Mouse (Mus musculus): ENCODE measurements around the gene Fut7. TPM values are rescaled to one million over a fixed set of nuclear protein-coding genes. Genes with fewer than 3 reads are reported as not detected.
A peak's percentile ranks its signal among the peaks of the same experiment; 100 is the strongest.

Gene Fut7
- total RNA-seq, 2 experiments from 2014 or later: 0.43 TPM; not detected in 1

- TF ChIP-seq CTCF (IDR thresholded peaks at IDR 0.05): no peak
These were observed 4.2 kb downstream of the Fut7 start for GRCm38 (mm10) chr2:25427256-25427655.

GRCm38 (mm10) chr2:25428442-25429236 lies 5.6 kb downstream of the Fut7 start, which contains the start of gene Abca2:
Gene Abca2 (plus strand): TSS chr2:25428703.
- DNase-seq (ENCODE audit: extremely low spot score in 1 of 2, low spot score in 2 of 2): peak; percentile 98
- peak within 1 kb of the TSS; percentile 97 for H3K4me3 ChIP-seq
- intact Hi-C loops (cut with DNase I): loop anchor here (2.0 to 5.0 kb wide), 3 partner anchors 32 to 72 kb away; partner anchors contain the start of genes C8g, Fbxw5 and Paxx
- H3K27ac ChIP-seq: peak within 1 kb of the TSS; percentile 96
- peak; percentile 98 for TF ChIP-seq CTCF (IDR thresholded peaks at IDR 0.05)

More at GRCm38 (mm10) chr2:25427256-25427655, 4.2 kb downstream of the Fut7 start:
- DNase-seq (ENCODE audit: extremely low spot score in 1 of 2, low spot score in 2 of 2): no peak
- intact Hi-C loops (cut with DNase I): loop anchor here (2.0 to 5.0 kb wide), 2 partner anchors 55 to 126 kb away; no protein-coding TSS in a partner anchor
- Histone ChIP-seq H3K27ac (no peak overlapping the region), H3K4me3 (no peak overlapping the region)

GRCm38 (mm10) chr2:25429435-25430180 lies 6.5 kb downstream of the Fut7 start:
- Histone ChIP-seq H3K4me3 (peak overlapping the region; percentile 97), H3K27ac (peak overlapping the region; percentile 96)
- no peak for TF ChIP-seq CTCF (IDR thresholded peaks at IDR 0.05)
- no peak for DNase-seq (ENCODE audit: extremely low spot score in 1 of 2, low spot score in 2 of 2)
- intact Hi-C loops (cut with DNase I): loop anchor here (2.0 to 5.0 kb wide), 4 partner anchors 21 to 71 kb away; partner anchors contain the start of genes C8g, Fbxw5 and Paxx

- intact Hi-C loops (cut with DNase I): loop anchor here (2.0 kb wide), 1 partner anchor 20 kb away; no protein-coding TSS in a partner anchor
- peak overlapping the region; percentile 97 for H3K4me3 ChIP-seq
- peak overlapping the region; percentile 96 for H3K27ac ChIP-seq
- no peak for DNase-seq (ENCODE audit: extremely low spot score in 1 of 2, low spot score in 2 of 2)
- TF ChIP-seq CTCF (IDR thresholded peaks at IDR 0.05): no peak
These were observed 7.5 kb downstream of the Fut7 start for GRCm38 (mm10) chr2:25430395-25431233.

GRCm38 (mm10) chr2:25431308-25431855 lies 8.3 kb downstream of the Fut7 start:
- DNase-seq (ENCODE audit: extremely low spot score in 1 of 2, low spot score in 2 of 2): no peak
- Histone ChIP-seq H3K27ac (peak overlapping the region; percentile 96), H3K4me3 (peak overlapping the region; percentile 97)
- intact Hi-C loops (cut with DNase I): loop anchor here (2.0 kb wide), 1 partner anchor 19 kb away; no protein-coding TSS in a partner anchor
- no peak for TF ChIP-seq CTCF (IDR thresholded peaks at IDR 0.05)

- intact Hi-C loops (cut with DNase I): no loop called here
- no peak for DNase-seq (ENCODE audit: extremely low spot score in 1 of 2, low spot score in 2 of 2)
- 0 out of 2 replicates have a peak overlapping the region, but pooled peaks have one; percentile 8 for H3K27ac ChIP-seq
- no peak for TF ChIP-seq CTCF (IDR thresholded peaks at IDR 0.05)
- no peak overlapping the region for H3K4me3 ChIP-seq
These were observed 9.4 kb downstream of the Fut7 start for GRCm38 (mm10) chr2:25432326-25433098.

GRCm38 (mm10) chr2:25433101-25433500 lies 10.0 kb downstream of the Fut7 start:
- DNase-seq (ENCODE audit: extremely low spot score in 1 of 2, low spot score in 2 of 2): no peak
- Histone ChIP-seq H3K4me3 (no peak overlapping the region), H3K27ac (no peak overlapping the region)
- no peak for TF ChIP-seq CTCF (IDR thresholded peaks at IDR 0.05)
- intact Hi-C loops (cut with DNase I): no loop called here

- no peak for TF ChIP-seq CTCF (IDR thresholded peaks at IDR 0.05)
- intact Hi-C loops (cut with DNase I): no loop called here
- Histone ChIP-seq H3K27ac (no peak overlapping the region), H3K4me3 (no peak overlapping the region)
- DNase-seq (ENCODE audit: extremely low spot score in 1 of 2, low spot score in 2 of 2): no peak
These were observed 11.2 kb downstream of the Fut7 start for GRCm38 (mm10) chr2:25434292-25434691.

- no peak for DNase-seq (ENCODE audit: extremely low spot score in 1 of 2, low spot score in 2 of 2)
- Histone ChIP-seq H3K4me3 (no peak overlapping the region), H3K27ac (no peak overlapping the region)
- no peak for TF ChIP-seq CTCF (IDR thresholded peaks at IDR 0.05)
- intact Hi-C loops (cut with DNase I): no loop called here
These were observed 13.3 kb downstream of the Fut7 start for GRCm38 (mm10) chr2:25436286-25436820.

- intact Hi-C loops (cut with DNase I): no loop called here
- no peak for DNase-seq (ENCODE audit: extremely low spot score in 1 of 2, low spot score in 2 of 2)
- Histone ChIP-seq H3K4me3 (no peak overlapping the region), H3K27ac (no peak overlapping the region)
- TF ChIP-seq CTCF (IDR thresholded peaks at IDR 0.05): no peak
These were observed 18.0 kb downstream of the Fut7 start for GRCm38 (mm10) chr2:25441067-25441466.
